Mouse (Mus musculus): ENCODE data around the gene Dse. TPM values are rescaled to one million over a fixed set of nuclear protein-coding genes. Genes with fewer than 3 reads are reported as not detected.
A peak's percentile ranks its signal among the peaks of the same experiment; 100 is the strongest.

The Dse gene
- polyA plus RNA-seq, 3 experiments from 2014 or later = 1.0 to 3.3 (median 2.4) TPM

GRCm38 (mm10) chr10:34127392-34128378 lies 79.8 kb downstream of the Dse start, which contains the start of gene Calhm6:
TSS of gene Calhm6 (minus strand) at chr10:34127984.
- ATAC-seq = peak; percentile 76

GRCm38 (mm10) chr10:34118421-34118820 lies 89.1 kb downstream of the Dse start:
- no peak for ATAC-seq

- ATAC-seq = peak; percentile 78
Observed at GRCm38 (mm10) chr10:34117770-34118169, 89.7 kb downstream of the Dse start.

GRCm38 (mm10) chr10:34117131-34117530 lies 90.4 kb downstream of the Dse start:
- no peak for ATAC-seq

GRCm38 (mm10) chr10:34111964-34112738 lies 95.4 kb downstream of the Dse start:
- no peak for ATAC-seq

- ATAC-seq = peak; percentile 88
Observed at GRCm38 (mm10) chr10:34110863-34111465, 96.6 kb downstream of the Dse start.

Other genes starting within 250 kb of the Dse start
- 100 to 1,000 TPM in 1 of 3 experiments, 10 to 100 TPM in 2; 59.6 to 140 (median 87.0) TPM for gene Rwdd1, start 188.1 kb downstream of the Dse start, polyA plus RNA-seq (2017; shearing (Covaris generic))
- not detected for gene Trappc3l, start 170.1 kb downstream of the Dse start, polyA plus RNA-seq (2017; shearing (Covaris generic))
- not detected for gene Calhm4, start 163.4 kb downstream of the Dse start, polyA plus RNA-seq (2017; shearing (Covaris generic))
- gene Calhm5, start 111.2 kb downstream of the Dse start, polyA plus RNA-seq (2017; shearing (Covaris generic)) = not detected
- gene Calhm6, start 79.7 kb downstream of the Dse start, polyA plus RNA-seq (2017; shearing (Covaris generic)) = 10 to 100 TPM; 30.6 to 42.2 (median 39.7) TPM
- gene Tspyl1, start 74.5 kb upstream of the Dse start, polyA plus RNA-seq (2017; shearing (Covaris generic)) = 10 to 100 TPM; 36.1 to 49.1 (median 40.1) TPM
- 10 to 100 TPM; 11.8 to 18.2 (median 16.2) TPM for gene Tspyl4, start 89.7 kb upstream of the Dse start, polyA plus RNA-seq (2017; shearing (Covaris generic))
- gene Col10a1, start 182.3 kb upstream of the Dse start, polyA plus RNA-seq (2017; shearing (Covaris generic)) = under 1 TPM; 0.41 to 0.82 (median 0.56) TPM
- gene Nt5dc1, start 210.8 kb upstream of the Dse start, polyA plus RNA-seq (2017; shearing (Covaris generic)) = 100 to 1,000 TPM in 1 of 3 experiments, 10 to 100 TPM in 2; 74.1 to 101 (median 94.0) TPM